Mouse (Mus musculus): ENCODE results near the gene Parg. TPM values are rescaled to one million over a fixed set of nuclear protein-coding genes. Genes with fewer than 3 reads are reported as not detected.
"Not testable (repeated sequence)": the region's sequence is repeated elsewhere in the genome, so short reads cannot be mapped to it uniquely, and the experiment has no call there.

Gene Parg
- polyA plus RNA-seq, 1 experiment from 2014 or later: 51.2 TPM

GRCm38 (mm10) chr14:32165278-32166061 is 36.3 kb upstream of the Parg start:
- Histone ChIP-seq H3K27me3 (replicated peaks; ENCODE audit: low read depth, poor library complexity, severe bottlenecking) (no peaks in the 10 kb centered on the region), H3K36me3 (replicated peaks) (no peaks in the 10 kb centered on the region), H3K4me1 (peaks cover 30% of the 10 kb centered on the region), H3K27ac (replicated peaks) (peak overlapping the region; percentile 84), H3K4me3 (peak overlapping the region; percentile 70), H3K9me3 (no peaks in the 10 kb centered on the region)
- WGBS: under 1% methylated on average over 42 of the region's 42 CpGs
- peak; percentile 86 for DNase-seq (ENCODE audit: low spot score)

GRCm38 (mm10) chr14:32166062-32166441 is 35.7 kb upstream of the Parg start:
- WGBS: 70% methylated on average over 2 of the region's 2 CpGs
- H3K4me1 ChIP-seq: peaks cover 25% of the 10 kb centered on the region
- no peak for DNase-seq (ENCODE audit: low spot score)
- H3K27me3 ChIP-seq (replicated peaks; ENCODE audit: low read depth, poor library complexity, severe bottlenecking): no peaks in the 10 kb centered on the region
- H3K4me3 ChIP-seq: peak overlapping the region; percentile 70
- H3K9me3 ChIP-seq: no peaks in the 10 kb centered on the region
- peaks cover 3% of the 10 kb centered on the region for H3K36me3 ChIP-seq (replicated peaks)
- H3K27ac ChIP-seq (replicated peaks): no peak overlapping the region

GRCm38 (mm10) chr14:32166840-32167239 is 34.9 kb upstream of the Parg start:
- H3K4me1 ChIP-seq: peaks cover 19% of the 10 kb centered on the region
- no peaks in the 10 kb centered on the region for H3K27me3 ChIP-seq (replicated peaks; ENCODE audit: low read depth, poor library complexity, severe bottlenecking)
- DNase-seq (ENCODE audit: low spot score): no peak
- WGBS: 89% methylated on average over 1 of the region's 1 CpGs
- no peaks in the 10 kb centered on the region for H3K9me3 ChIP-seq
- H3K27ac ChIP-seq (replicated peaks): no peak overlapping the region
- H3K36me3 ChIP-seq (replicated peaks): peaks cover 9% of the 10 kb centered on the region
- peak overlapping the region; percentile 70; the same call in 1 of the 2 replicates for H3K4me3 ChIP-seq

- 91% methylated on average over 5 of the region's 5 CpGs for WGBS
- DNase-seq (ENCODE audit: low spot score): no peak
- Histone ChIP-seq H3K4me3 (0 out of 2 replicates have a peak overlapping the region, but pooled peaks have one; percentile 70), H3K36me3 (replicated peaks) (peaks cover 13% of the 10 kb centered on the region), H3K27me3 (replicated peaks; ENCODE audit: low read depth, poor library complexity, severe bottlenecking) (no peaks in the 10 kb centered on the region), H3K9me3 (no peaks in the 10 kb centered on the region), H3K27ac (replicated peaks) (no peak overlapping the region), H3K4me1 (peaks cover 19% of the 10 kb centered on the region)
Observed at GRCm38 (mm10) chr14:32167326-32167725, 34.4 kb upstream of the Parg start.

GRCm38 (mm10) chr14:32168653-32169231 is 33.0 kb upstream of the Parg start:
- Histone ChIP-seq H3K27ac (replicated peaks) (no peak overlapping the region; the same call in 1 of the 2 replicates), H3K9me3 (no peaks in the 10 kb centered on the region), H3K4me3 (no peak overlapping the region), H3K36me3 (replicated peaks) (peaks cover 25% of the 10 kb centered on the region), H3K27me3 (replicated peaks; ENCODE audit: low read depth, poor library complexity, severe bottlenecking) (no peaks in the 10 kb centered on the region), H3K4me1 (peaks cover 19% of the 10 kb centered on the region)
- no peak for DNase-seq (ENCODE audit: low spot score)
- WGBS: 81% methylated on average over 3 of the region's 3 CpGs

- H3K4me1 ChIP-seq: peaks cover 9% of the 10 kb centered on the region
- no peaks in the 10 kb centered on the region for H3K9me3 ChIP-seq
- H3K27ac ChIP-seq (replicated peaks): no peak overlapping the region
- H3K4me3 ChIP-seq: no peak overlapping the region
- H3K27me3 ChIP-seq (replicated peaks; ENCODE audit: low read depth, poor library complexity, severe bottlenecking): no peaks in the 10 kb centered on the region
- DNase-seq (ENCODE audit: low spot score): no peak
- WGBS: 89% methylated on average over 4 of the region's 4 CpGs
- peaks cover 38% of the 10 kb centered on the region for H3K36me3 ChIP-seq (replicated peaks)
Observed at GRCm38 (mm10) chr14:32170137-32170536, 31.6 kb upstream of the Parg start.

- no peak for DNase-seq (ENCODE audit: low spot score)
- Histone ChIP-seq H3K36me3 (replicated peaks) (peaks cover 63% of the 10 kb centered on the region), H3K27me3 (replicated peaks; ENCODE audit: low read depth, poor library complexity, severe bottlenecking) (no peaks in the 10 kb centered on the region), H3K27ac (replicated peaks) (no peak overlapping the region), H3K4me3 (no peak overlapping the region), H3K4me1 (no peaks in the 10 kb centered on the region), H3K9me3 (no peaks in the 10 kb centered on the region)
- 90% methylated on average over 2 of the region's 2 CpGs for WGBS
Observed at GRCm38 (mm10) chr14:32175310-32175709, 26.4 kb upstream of the Parg start.

GRCm38 (mm10) chr14:32176590-32176989 is 25.2 kb upstream of the Parg start:
- not testable (repeated sequence) for H3K4me3 ChIP-seq; H3K27me3 ChIP-seq (replicated peaks; ENCODE audit: low read depth, poor library complexity, severe bottlenecking); H3K9me3 ChIP-seq; H3K4me1 ChIP-seq; DNase-seq (ENCODE audit: low spot score); H3K27ac ChIP-seq (replicated peaks)
- 86% methylated on average over 5 of the region's 5 CpGs for WGBS
- H3K36me3 ChIP-seq (replicated peaks): peaks cover 69% of the 10 kb centered on the region

- Histone ChIP-seq H3K4me1 (no peaks in the 10 kb centered on the region), H3K27me3 (replicated peaks; ENCODE audit: low read depth, poor library complexity, severe bottlenecking) (no peaks in the 10 kb centered on the region), H3K27ac (replicated peaks) (no peak overlapping the region), H3K36me3 (replicated peaks) (peaks cover 72% of the 10 kb centered on the region), H3K9me3 (no peaks in the 10 kb centered on the region), H3K4me3 (no peak overlapping the region)
- DNase-seq (ENCODE audit: low spot score): no peak
- WGBS: 93% methylated on average over 10 of the region's 10 CpGs
Observed at GRCm38 (mm10) chr14:32179393-32180195, 22.2 kb upstream of the Parg start.

- 90% methylated on average over 6 of the region's 6 CpGs for WGBS
- Histone ChIP-seq H3K4me3 (no peak overlapping the region), H3K4me1 (no peaks in the 10 kb centered on the region), H3K36me3 (replicated peaks) (peaks cover 75% of the 10 kb centered on the region), H3K9me3 (no peaks in the 10 kb centered on the region), H3K27ac (replicated peaks) (no peak overlapping the region), H3K27me3 (replicated peaks; ENCODE audit: low read depth, poor library complexity, severe bottlenecking) (no peaks in the 10 kb centered on the region)
- DNase-seq (ENCODE audit: low spot score): no peak
Observed at GRCm38 (mm10) chr14:32180861-32181260, 20.9 kb upstream of the Parg start.

- no peak overlapping the region for H3K27ac ChIP-seq (replicated peaks)
- DNase-seq (ENCODE audit: low spot score): no peak
- H3K36me3 ChIP-seq (replicated peaks): peaks cover 94% of the 10 kb centered on the region
- 92% methylated on average over 4 of the region's 4 CpGs for WGBS
- no peaks in the 10 kb centered on the region for H3K9me3 ChIP-seq
- H3K4me3 ChIP-seq: no peak overlapping the region
- no peaks in the 10 kb centered on the region for H3K27me3 ChIP-seq (replicated peaks; ENCODE audit: low read depth, poor library complexity, severe bottlenecking)
- H3K4me1 ChIP-seq: no peaks in the 10 kb centered on the region
Observed at GRCm38 (mm10) chr14:32183846-32184245, 17.9 kb upstream of the Parg start.

GRCm38 (mm10) chr14:32190627-32191391 is 10.9 kb upstream of the Parg start:
- 95% methylated on average over 6 of the region's 6 CpGs for WGBS
- H3K4me1 ChIP-seq: no peaks in the 10 kb centered on the region
- H3K9me3 ChIP-seq: no peaks in the 10 kb centered on the region
- no peak overlapping the region for H3K27ac ChIP-seq (replicated peaks)
- no peak overlapping the region for H3K4me3 ChIP-seq
- no peaks in the 10 kb centered on the region for H3K27me3 ChIP-seq (replicated peaks; ENCODE audit: low read depth, poor library complexity, severe bottlenecking)
- no peak for DNase-seq (ENCODE audit: low spot score)
- H3K36me3 ChIP-seq (replicated peaks): peaks cover 96% of the 10 kb centered on the region
